Mouse (Mus musculus): ENCODE data around the gene Art3. TPM values are rescaled to one million over a fixed set of nuclear protein-coding genes. Genes with fewer than 3 reads are reported as not detected.

Gene Art3
- polyA plus RNA-seq, 1 experiment from 2014 or later = 59.2 TPM

DNA sequence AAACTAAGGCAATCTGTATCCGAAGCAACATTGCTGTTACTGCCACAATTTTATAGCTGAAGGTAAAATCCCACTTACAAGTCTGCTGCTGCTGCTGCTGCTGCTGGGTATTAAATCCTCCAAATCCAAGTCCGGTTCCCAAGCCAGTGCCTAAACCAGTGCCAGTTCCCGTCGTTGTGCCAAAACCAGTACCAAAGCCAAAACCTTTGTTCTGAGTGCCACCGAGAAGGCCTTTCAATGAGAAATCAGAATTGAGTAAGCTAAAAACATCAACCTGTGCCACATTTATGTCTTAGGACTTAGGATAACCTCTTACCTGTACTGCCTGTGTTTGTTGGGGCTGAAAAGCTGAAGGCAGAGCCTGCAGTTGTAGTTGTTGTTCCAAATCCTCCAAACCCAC is 99.1 kb downstream of the Art3 start:
- Histone ChIP-seq H3K9me3 (ENCODE audit: control insufficient read depth, low read length) (no peaks in the 10 kb centered on the region), H3K4me3 (ENCODE audit: control insufficient read depth in 1 of 2, insufficient read depth in 1 of 2, low read depth in 1 of 2, low read length in 2 of 2) (no peak overlapping the region), H3K27me3 (ENCODE audit: control insufficient read depth, insufficient read depth, low read length) (no peaks in the 10 kb centered on the region), H3K4me1 (ENCODE audit: control insufficient read depth in 2 of 2, insufficient read depth in 2 of 2, low read length in 2 of 2) (peaks cover 0 to 14% of the 10 kb centered on the region in 2 experiments; a peak in 3 of 4 replicates), H3K36me3 (ENCODE audit: control insufficient read depth, insufficient read depth, low read length) (peaks cover 44% of the 10 kb centered on the region), H3K9ac (ENCODE audit: low read length) (no peak overlapping the region), H3K4me2 (ENCODE audit: low read length) (no peak overlapping the region), H3K27ac (replicated peaks in 1 of 2; ENCODE audit: control insufficient read depth in 1 of 2, insufficient read depth in 1 of 2, low read depth in 2 of 2, low read length in 2 of 2) (no peak overlapping the region)
- no peak for ATAC-seq (ENCODE audit: insufficient number of reproducible peaks, insufficient read depth, low FRiP score, low read depth)
- WGBS = 90% methylated on average over 5 of the region's 5 CpGs

DNA sequence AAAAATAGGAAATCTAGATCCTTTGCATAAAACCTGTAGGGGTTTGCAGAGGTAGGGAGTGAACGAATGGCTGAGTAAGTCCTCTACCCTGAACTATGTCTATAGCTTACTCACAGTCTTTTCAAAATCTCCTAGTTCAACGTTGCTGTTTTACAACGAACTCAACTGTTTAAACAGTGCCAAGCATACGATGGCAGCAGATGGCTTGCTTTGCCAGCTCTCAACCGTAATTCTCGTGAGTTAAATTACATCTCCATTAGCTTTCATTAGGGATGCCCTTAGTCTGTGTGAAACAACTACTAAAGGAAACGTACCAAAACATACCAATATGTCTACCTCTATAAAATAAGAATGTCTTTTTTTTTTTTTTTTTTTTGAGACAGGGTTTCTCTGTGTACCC is 100.0 kb downstream of the Art3 start:
- Histone ChIP-seq H3K9me3 (ENCODE audit: control insufficient read depth, low read length) (no peaks in the 10 kb centered on the region), H3K4me2 (ENCODE audit: low read length) (no peak overlapping the region), H3K9ac (ENCODE audit: low read length) (no peak overlapping the region), H3K4me3 (ENCODE audit: control insufficient read depth in 1 of 2, insufficient read depth in 1 of 2, low read depth in 1 of 2, low read length in 2 of 2) (no peak overlapping the region), H3K36me3 (ENCODE audit: control insufficient read depth, insufficient read depth, low read length) (peaks cover 37% of the 10 kb centered on the region), H3K27me3 (ENCODE audit: control insufficient read depth, insufficient read depth, low read length) (no peaks in the 10 kb centered on the region), H3K27ac (replicated peaks in 1 of 2; ENCODE audit: control insufficient read depth in 1 of 2, insufficient read depth in 1 of 2, low read depth in 2 of 2, low read length in 2 of 2) (no peak overlapping the region), H3K4me1 (ENCODE audit: control insufficient read depth in 2 of 2, insufficient read depth in 2 of 2, low read length in 2 of 2) (peaks cover 0 to 14% of the 10 kb centered on the region in 2 experiments; a peak in 3 of 4 replicates)
- WGBS = 88% methylated on average over 7 of the region's 7 CpGs
- ATAC-seq (ENCODE audit: insufficient number of reproducible peaks, insufficient read depth, low FRiP score, low read depth) = no peak

DNA sequence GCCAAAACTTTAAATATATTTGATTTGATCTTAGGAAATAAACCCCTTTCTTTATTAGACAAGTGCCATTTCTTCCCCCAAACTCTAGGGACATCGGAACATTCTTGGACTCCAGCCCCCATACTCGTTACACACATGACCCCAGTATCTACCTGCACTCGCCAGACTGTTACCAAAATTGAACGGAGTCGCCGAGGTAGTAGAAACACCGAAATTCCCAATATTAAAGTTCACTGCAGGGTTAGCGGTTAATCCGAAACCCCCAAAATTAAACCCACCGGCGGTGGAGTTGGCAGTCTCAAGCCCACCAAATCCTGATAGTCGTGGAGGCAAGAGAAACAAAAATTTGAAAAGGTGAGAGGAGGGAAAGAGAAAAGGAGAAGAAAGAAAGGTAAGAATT is 102.4 kb downstream of the Art3 start:
- Histone ChIP-seq H3K4me1 (ENCODE audit: control insufficient read depth in 2 of 2, insufficient read depth in 2 of 2, low read length in 2 of 2) (peaks cover 0 to 14% of the 10 kb centered on the region in 2 experiments; a peak in 3 of 4 replicates), H3K27ac (replicated peaks in 1 of 2; ENCODE audit: control insufficient read depth in 1 of 2, insufficient read depth in 1 of 2, low read depth in 2 of 2, low read length in 2 of 2) (no peak overlapping the region), H3K9ac (ENCODE audit: low read length) (peak overlapping the region; percentile 91), H3K27me3 (ENCODE audit: control insufficient read depth, insufficient read depth, low read length) (no peaks in the 10 kb centered on the region), H3K36me3 (ENCODE audit: control insufficient read depth, insufficient read depth, low read length) (peaks cover 12% of the 10 kb centered on the region), H3K9me3 (ENCODE audit: control insufficient read depth, low read length) (no peaks in the 10 kb centered on the region), H3K4me3 (ENCODE audit: control insufficient read depth in 1 of 2, insufficient read depth in 1 of 2, low read depth in 1 of 2, low read length in 2 of 2) (peak overlapping the region; percentile 80 to 91), H3K4me2 (ENCODE audit: low read length) (peak overlapping the region; percentile 95)
- 2% methylated on average over 12 of the region's 12 CpGs for WGBS
- ATAC-seq (ENCODE audit: insufficient number of reproducible peaks, insufficient read depth, low FRiP score, low read depth) = no peak

DNA sequence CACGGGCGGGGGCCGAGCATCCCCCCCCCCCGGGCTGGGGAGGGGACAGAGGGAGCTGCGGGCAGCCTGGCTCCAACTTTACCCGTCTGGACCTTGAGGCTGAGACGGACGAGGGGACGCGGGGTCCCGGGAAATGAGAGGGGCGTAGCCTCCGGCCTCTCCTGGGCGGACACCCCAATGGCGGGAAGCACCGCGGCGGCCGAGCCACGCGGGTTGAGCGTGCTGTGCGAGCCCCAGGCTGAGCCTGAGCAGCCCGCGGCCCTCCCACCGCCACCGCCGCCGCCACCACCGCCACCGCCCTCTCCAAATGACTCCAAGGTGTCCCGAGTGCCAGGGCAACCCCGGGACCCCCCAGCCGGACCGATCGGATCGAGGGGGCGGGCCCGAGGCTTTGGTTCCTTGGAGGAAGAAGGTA is 103.0 kb downstream of the Art3 start:
- peak overlapping the region; percentile 95 for H3K4me2 ChIP-seq (ENCODE audit: low read length)
- H3K36me3 ChIP-seq (ENCODE audit: control insufficient read depth, insufficient read depth, low read length) = peaks cover 9% of the 10 kb centered on the region
- ATAC-seq (ENCODE audit: insufficient number of reproducible peaks, insufficient read depth, low FRiP score, low read depth) = peak; percentile 50
- peak overlapping the region; percentile 80 to 91 for H3K4me3 ChIP-seq (ENCODE audit: control insufficient read depth in 1 of 2, insufficient read depth in 1 of 2, low read depth in 1 of 2, low read length in 2 of 2)
- H3K9me3 ChIP-seq (ENCODE audit: control insufficient read depth, low read length) = no peaks in the 10 kb centered on the region
- H3K27me3 ChIP-seq (ENCODE audit: control insufficient read depth, insufficient read depth, low read length) = no peaks in the 10 kb centered on the region
- WGBS = under 1% methylated on average over 36 of the region's 39 CpGs
- H3K27ac ChIP-seq (replicated peaks in 1 of 2; ENCODE audit: control insufficient read depth in 1 of 2, insufficient read depth in 1 of 2, low read depth in 2 of 2, low read length in 2 of 2) = peak overlapping the region; percentile 78 to 85
- peaks cover 0 to 14% of the 10 kb centered on the region in 2 experiments; a peak in 3 of 4 replicates for H3K4me1 ChIP-seq (ENCODE audit: control insufficient read depth in 2 of 2, insufficient read depth in 2 of 2, low read length in 2 of 2)
- peak overlapping the region; percentile 91 for H3K9ac ChIP-seq (ENCODE audit: low read length)

DNA sequence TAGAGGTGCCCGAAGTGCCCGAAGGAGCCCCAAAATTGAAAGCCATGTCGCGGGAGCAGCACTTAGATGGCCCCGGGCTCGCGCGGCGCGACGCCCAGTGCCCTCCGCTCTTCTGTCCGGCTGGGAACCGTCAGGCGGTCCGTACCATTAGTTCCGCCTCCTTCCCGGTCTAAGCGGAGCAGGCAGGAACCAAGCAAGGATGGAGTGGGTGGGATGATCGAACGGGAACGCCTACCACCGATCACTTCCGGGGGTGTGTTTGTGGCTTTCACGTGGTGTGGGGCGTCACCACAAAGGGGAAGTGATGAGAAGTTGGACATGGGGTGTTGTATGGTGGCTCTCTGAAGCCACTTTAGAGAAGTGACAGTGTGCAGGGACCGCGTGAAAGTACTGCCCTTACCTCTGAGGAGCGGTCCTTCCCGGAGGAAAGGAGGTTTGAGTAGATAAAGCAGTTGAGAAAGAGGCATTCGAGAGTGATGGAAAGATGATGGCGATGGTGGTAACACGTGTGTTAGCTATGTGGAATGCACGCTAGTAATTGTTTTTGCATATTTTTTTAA is 103.5 kb downstream of the Art3 start, which contains the start of gene Nup54:
Nup54 (minus strand) TSS at position 195 of the 560 bp plus-strand sequence.
- ATAC-seq (ENCODE audit: insufficient number of reproducible peaks, insufficient read depth, low FRiP score, low read depth) = peak; percentile 98
- H3K9me3 ChIP-seq (ENCODE audit: control insufficient read depth, low read length) = no peaks in the 10 kb centered on the region
- WGBS = under 1% methylated on average over 34 of the region's 34 CpGs
- H3K4me2 ChIP-seq (ENCODE audit: low read length) = peak within 1 kb of the TSS; percentile 95
- H3K4me1 ChIP-seq (ENCODE audit: control insufficient read depth in 2 of 2, insufficient read depth in 2 of 2, low read length in 2 of 2) = peaks cover 0 to 14% of the 10 kb centered on the region in 2 experiments; a peak in 3 of 4 replicates
- H3K36me3 ChIP-seq (ENCODE audit: control insufficient read depth, insufficient read depth, low read length) = peaks cover 9% of the 10 kb centered on the region
- H3K27me3 ChIP-seq (ENCODE audit: control insufficient read depth, insufficient read depth, low read length) = no peaks in the 10 kb centered on the region
- peak within 1 kb of the TSS; percentile 78 to 85 for H3K27ac ChIP-seq (replicated peaks in 1 of 2; ENCODE audit: control insufficient read depth in 1 of 2, insufficient read depth in 1 of 2, low read depth in 2 of 2, low read length in 2 of 2)
- H3K4me3 ChIP-seq (ENCODE audit: control insufficient read depth in 1 of 2, insufficient read depth in 1 of 2, low read depth in 1 of 2, low read length in 2 of 2) = peak within 1 kb of the TSS; percentile 80 to 91
- peak within 1 kb of the TSS; percentile 91 for H3K9ac ChIP-seq (ENCODE audit: low read length)

DNA sequence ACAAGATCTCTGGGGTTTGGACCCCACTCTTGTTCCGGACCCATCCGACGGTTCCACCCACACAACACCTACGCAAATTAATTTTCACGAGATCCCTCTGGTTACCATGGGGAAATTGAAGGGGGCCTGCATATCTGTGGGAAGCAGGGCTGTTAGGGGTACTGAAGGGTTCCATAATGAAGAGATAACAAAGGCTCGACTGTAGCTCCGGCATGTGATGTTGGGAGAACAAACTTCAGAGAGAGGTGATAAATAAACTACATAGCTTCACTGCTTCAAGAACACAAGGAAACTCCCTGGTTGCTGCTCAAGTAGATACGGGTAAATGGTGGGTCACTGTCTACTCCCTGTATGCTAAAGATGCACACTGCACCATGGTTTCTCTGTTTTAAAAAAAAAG is 106.9 kb downstream of the Art3 start:
- H3K27me3 ChIP-seq (ENCODE audit: control insufficient read depth, insufficient read depth, low read length) = no peaks in the 10 kb centered on the region
- no peak overlapping the region for H3K4me3 ChIP-seq (ENCODE audit: control insufficient read depth in 1 of 2, insufficient read depth in 1 of 2, low read depth in 1 of 2, low read length in 2 of 2)
- H3K9ac ChIP-seq (ENCODE audit: low read length) = no peak overlapping the region
- H3K4me2 ChIP-seq (ENCODE audit: low read length) = no peak overlapping the region
- H3K9me3 ChIP-seq (ENCODE audit: control insufficient read depth, low read length) = no peaks in the 10 kb centered on the region
- peaks cover 3% of the 10 kb centered on the region; the same call in 1 of the 2 replicates for H3K36me3 ChIP-seq (ENCODE audit: control insufficient read depth, insufficient read depth, low read length)
- H3K27ac ChIP-seq (replicated peaks in 1 of 2; ENCODE audit: control insufficient read depth in 1 of 2, insufficient read depth in 1 of 2, low read depth in 2 of 2, low read length in 2 of 2) = no peak overlapping the region
- WGBS = 81% methylated on average over 8 of the region's 8 CpGs
- ATAC-seq (ENCODE audit: insufficient number of reproducible peaks, insufficient read depth, low FRiP score, low read depth) = no peak
- H3K4me1 ChIP-seq (ENCODE audit: control insufficient read depth in 2 of 2, insufficient read depth in 2 of 2, low read length in 2 of 2) = peaks cover 6 to 32% of the 10 kb centered on the region in 2 experiments

DNA sequence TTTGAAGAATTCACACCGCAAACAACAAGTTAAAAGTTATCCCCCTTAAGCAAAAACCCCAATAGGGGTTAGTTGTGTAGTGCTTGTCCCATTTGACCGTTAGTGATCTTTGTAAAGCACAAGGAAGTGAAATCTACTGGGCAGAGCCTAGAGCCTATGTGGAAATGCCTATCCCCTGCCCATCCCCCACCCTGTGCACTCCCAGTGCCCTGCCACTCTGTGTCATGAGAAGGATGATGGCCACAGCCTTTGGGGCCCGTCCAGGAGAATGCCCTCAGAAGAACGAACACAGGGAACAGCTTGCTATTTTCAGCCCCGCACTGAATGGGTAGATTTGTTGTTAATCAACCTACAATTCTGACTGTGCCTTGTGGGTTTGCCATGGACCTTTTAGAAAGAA is 109.9 kb downstream of the Art3 start:
- no peak for ATAC-seq (ENCODE audit: insufficient number of reproducible peaks, insufficient read depth, low FRiP score, low read depth)
- no peak overlapping the region; the same call in 1 of the 2 replicates for H3K4me2 ChIP-seq (ENCODE audit: low read length)

More for the DNA sequence above, 109.9 kb downstream of the Art3 start:
- H3K27ac ChIP-seq (replicated peaks in 1 of 2; ENCODE audit: control insufficient read depth in 1 of 2, insufficient read depth in 1 of 2, low read depth in 2 of 2, low read length in 2 of 2) = peak overlapping the region in 1 of 2 experiments; percentile 69; a peak in 2 of 4 replicates
- peaks cover 6 to 23% of the 10 kb centered on the region in 2 experiments for H3K4me1 ChIP-seq (ENCODE audit: control insufficient read depth in 2 of 2, insufficient read depth in 2 of 2, low read length in 2 of 2)
- no peaks in the 10 kb centered on the region for H3K27me3 ChIP-seq (ENCODE audit: control insufficient read depth, insufficient read depth, low read length)
- H3K9ac ChIP-seq (ENCODE audit: low read length) = no peak overlapping the region
- H3K4me3 ChIP-seq (ENCODE audit: control insufficient read depth in 1 of 2, insufficient read depth in 1 of 2, low read depth in 1 of 2, low read length in 2 of 2) = no peak overlapping the region
- WGBS = 44% methylated on average over 5 of the region's 5 CpGs
- H3K36me3 ChIP-seq (ENCODE audit: control insufficient read depth, insufficient read depth, low read length) = peaks cover 29% of the 10 kb centered on the region
- H3K9me3 ChIP-seq (ENCODE audit: control insufficient read depth, low read length) = no peaks in the 10 kb centered on the region

Data from heart, embryonic 14.5 days (tissue).